Mouse (Mus musculus): ENCODE data around the gene 1190007I07Rik. TPM values are rescaled to one million over a fixed set of nuclear protein-coding genes. Genes with fewer than 3 reads are reported as not detected.
"Not testable (repeated sequence)": the region's sequence is repeated elsewhere in the genome, so short reads cannot be mapped to it uniquely, and the experiment has no call there.

1190007I07Rik gene
- polyA plus RNA-seq, 1 experiment from 2014 or later, result 44.9 TPM

- no peaks in the 10 kb centered on the region for H3K36me3 ChIP-seq (ENCODE audit: control insufficient read depth, insufficient read depth, low read length)
- H3K27ac ChIP-seq (replicated peaks in 1 of 2; ENCODE audit: control insufficient read depth in 1 of 2, insufficient read depth in 1 of 2, low read depth in 2 of 2, low read length in 2 of 2), result no peak overlapping the region; a peak in 1 of 4 replicates
- no peak for ATAC-seq (ENCODE audit: insufficient number of reproducible peaks, insufficient read depth, low FRiP score, low read depth)
- H3K27me3 ChIP-seq (ENCODE audit: control insufficient read depth, insufficient read depth, low read length), result no peaks in the 10 kb centered on the region
- WGBS, result 29% methylated on average over 9 of the region's 9 CpGs
- peaks cover 0 to 6% of the 10 kb centered on the region in 2 experiments; a peak in 1 of 4 replicates for H3K4me1 ChIP-seq (ENCODE audit: control insufficient read depth in 2 of 2, insufficient read depth in 2 of 2, low read length in 2 of 2)
- H3K9me3 ChIP-seq (ENCODE audit: control insufficient read depth, low read length), result no peaks in the 10 kb centered on the region
- H3K4me2 ChIP-seq (ENCODE audit: low read length), result peak overlapping the region; percentile 74
- peak overlapping the region; percentile 87 for H3K9ac ChIP-seq (ENCODE audit: low read length)
- peak overlapping the region; percentile 73 to 82 for H3K4me3 ChIP-seq (ENCODE audit: control insufficient read depth in 1 of 2, insufficient read depth in 1 of 2, low read depth in 1 of 2, low read length in 2 of 2)
Measured at GRCm38 (mm10) chr10:82622235-82622634, 793 bp downstream of the 1190007I07Rik start.

- H3K4me2 ChIP-seq (ENCODE audit: low read length); H3K4me1 ChIP-seq (ENCODE audit: control insufficient read depth in 2 of 2, insufficient read depth in 2 of 2, low read length in 2 of 2); H3K9me3 ChIP-seq (ENCODE audit: control insufficient read depth, low read length); H3K36me3 ChIP-seq (ENCODE audit: control insufficient read depth, insufficient read depth, low read length); H3K27me3 ChIP-seq (ENCODE audit: control insufficient read depth, insufficient read depth, low read length); H3K4me3 ChIP-seq (ENCODE audit: control insufficient read depth in 1 of 2, insufficient read depth in 1 of 2, low read depth in 1 of 2, low read length in 2 of 2); ATAC-seq (ENCODE audit: insufficient number of reproducible peaks, insufficient read depth, low FRiP score, low read depth); H3K9ac ChIP-seq (ENCODE audit: low read length); H3K27ac ChIP-seq (replicated peaks in 1 of 2; ENCODE audit: control insufficient read depth in 1 of 2, insufficient read depth in 1 of 2, low read depth in 2 of 2, low read length in 2 of 2): not testable (repeated sequence)
- 52% methylated on average over 4 of the region's 4 CpGs for WGBS
Measured at GRCm38 (mm10) chr10:82594421-82594820, 28.6 kb downstream of the 1190007I07Rik start.

GRCm38 (mm10) chr10:82589673-82590072 lies 33.4 kb downstream of the 1190007I07Rik start:
- H3K9me3 ChIP-seq (ENCODE audit: control insufficient read depth, low read length); H3K27ac ChIP-seq (replicated peaks in 1 of 2; ENCODE audit: control insufficient read depth in 1 of 2, insufficient read depth in 1 of 2, low read depth in 2 of 2, low read length in 2 of 2); H3K27me3 ChIP-seq (ENCODE audit: control insufficient read depth, insufficient read depth, low read length); H3K4me1 ChIP-seq (ENCODE audit: control insufficient read depth in 2 of 2, insufficient read depth in 2 of 2, low read length in 2 of 2); H3K4me3 ChIP-seq (ENCODE audit: control insufficient read depth in 1 of 2, insufficient read depth in 1 of 2, low read depth in 1 of 2, low read length in 2 of 2); ATAC-seq (ENCODE audit: insufficient number of reproducible peaks, insufficient read depth, low FRiP score, low read depth); H3K36me3 ChIP-seq (ENCODE audit: control insufficient read depth, insufficient read depth, low read length); H3K9ac ChIP-seq (ENCODE audit: low read length); H3K4me2 ChIP-seq (ENCODE audit: low read length): not testable (repeated sequence)
- WGBS, result 77% methylated on average over 9 of the region's 9 CpGs

- not testable (repeated sequence) for H3K9ac ChIP-seq (ENCODE audit: low read length); H3K4me1 ChIP-seq (ENCODE audit: control insufficient read depth in 2 of 2, insufficient read depth in 2 of 2, low read length in 2 of 2); H3K36me3 ChIP-seq (ENCODE audit: control insufficient read depth, insufficient read depth, low read length); H3K27me3 ChIP-seq (ENCODE audit: control insufficient read depth, insufficient read depth, low read length); H3K4me3 ChIP-seq (ENCODE audit: control insufficient read depth in 1 of 2, insufficient read depth in 1 of 2, low read depth in 1 of 2, low read length in 2 of 2); ATAC-seq (ENCODE audit: insufficient number of reproducible peaks, insufficient read depth, low FRiP score, low read depth); H3K9me3 ChIP-seq (ENCODE audit: control insufficient read depth, low read length); H3K4me2 ChIP-seq (ENCODE audit: low read length); H3K27ac ChIP-seq (replicated peaks in 1 of 2; ENCODE audit: control insufficient read depth in 1 of 2, insufficient read depth in 1 of 2, low read depth in 2 of 2, low read length in 2 of 2)
- WGBS, result 92% methylated on average over 11 of the region's 11 CpGs
Measured at GRCm38 (mm10) chr10:82571091-82571490, 51.9 kb downstream of the 1190007I07Rik start.

Other genes starting within 250 kb of the 1190007I07Rik start
- not detected in 2 replicates for gene Gm1553, start 130.6 kb downstream of the 1190007I07Rik start, polyA plus RNA-seq (2014; fragmentation: Nextera tagmentation; extraction: Ambion mirVana)
- 77.4 and 81.7 TPM in 2 replicates for gene Tdg, start 6.6 kb upstream of the 1190007I07Rik start, polyA plus RNA-seq (2014; fragmentation: Nextera tagmentation; extraction: Ambion mirVana)
- 3.5 and 3.9 TPM in 2 replicates for gene Glt8d2, start 67.4 kb upstream of the 1190007I07Rik start, polyA plus RNA-seq (2014; fragmentation: Nextera tagmentation; extraction: Ambion mirVana)
- 35.2 and 40.2 TPM in 2 replicates for gene Hcfc2, start 72.9 kb upstream of the 1190007I07Rik start, polyA plus RNA-seq (2014; fragmentation: Nextera tagmentation; extraction: Ambion mirVana)
- gene Nfyb, start 140.9 kb upstream of the 1190007I07Rik start, polyA plus RNA-seq (2014; fragmentation: Nextera tagmentation; extraction: Ambion mirVana), result 25.5 and 28.2 TPM in 2 replicates
- gene Txnrd1, start 210.7 kb upstream of the 1190007I07Rik start, polyA plus RNA-seq (2014; fragmentation: Nextera tagmentation; extraction: Ambion mirVana), result 71.3 and 74.3 TPM in 2 replicates
- gene Eid3, start 243.4 kb upstream of the 1190007I07Rik start, polyA plus RNA-seq (2014; fragmentation: Nextera tagmentation; extraction: Ambion mirVana), result 0.20 and 0.35 TPM in 2 replicates